Mouse (Mus musculus) CH12F3 (cell line): ENCODE measurements around the gene Rmi1.
"Not testable (repeated sequence)": the region's sequence is repeated elsewhere in the genome, so short reads cannot be mapped to it uniquely, and the experiment has no call there.

Source experiments
- in situ Hi-C: fragments of 300-500 bp; cut with MboI; formaldehyde crosslinking; loops from 2 replicates; pipeline ENCODE4 v1.14.3; 2020; ENCODE audit warnings: low sequenced_read_pairs

Rmi1 gene

GRCm38 (mm10) chr13:58458811-58459210 lies 56.8 kb downstream of the Rmi1 start:
- in situ Hi-C loops: not testable (repeated sequence)
